Mouse (Mus musculus): ENCODE results near the gene Net1. TPM values are rescaled to one million over a fixed set of nuclear protein-coding genes. Genes with fewer than 3 reads are reported as not detected.
A peak's percentile ranks its signal among the peaks of the same experiment; 100 is the strongest.

Net1 gene
- polyA plus RNA-seq, 1 experiment, result 39.9 TPM

GRCm38 (mm10) chr13:3869901-3870300, 48.1 kb downstream of the Net1 start:
- no peaks in the 10 kb centered on the region for H3K36me3 ChIP-seq (ENCODE audit: control insufficient read depth, insufficient read depth, low read length)
- H3K27ac ChIP-seq (ENCODE audit: insufficient read depth, low read depth, low read length), result no peak overlapping the region
- no peaks in the 10 kb centered on the region for H3K27me3 ChIP-seq (replicated peaks; ENCODE audit: control insufficient read depth, insufficient read depth, low read length)
- no peak for TF ChIP-seq POLR2A (IDR thresholded peaks at IDR 0.05; ENCODE audit: low read depth, low read length)
- no peak for TF ChIP-seq CTCF (conservative IDR thresholded peaks at IDR 0.05; ENCODE audit: insufficient read depth, insufficient read length, low read depth, low read length)
- no peak for DNase-seq
- no peaks in the 10 kb centered on the region for H3K4me1 ChIP-seq (ENCODE audit: control insufficient read depth, insufficient read depth, low read length)
- no peak overlapping the region for H3K4me3 ChIP-seq (ENCODE audit: insufficient read depth, low read depth, low read length)

- Histone ChIP-seq H3K27me3 (replicated peaks; ENCODE audit: control insufficient read depth, insufficient read depth, low read length) (no peaks in the 10 kb centered on the region), H3K36me3 (ENCODE audit: control insufficient read depth, insufficient read depth, low read length) (no peaks in the 10 kb centered on the region), H3K4me3 (ENCODE audit: insufficient read depth, low read depth, low read length) (no peak overlapping the region), H3K4me1 (ENCODE audit: control insufficient read depth, insufficient read depth, low read length) (no peaks in the 10 kb centered on the region), H3K27ac (ENCODE audit: insufficient read depth, low read depth, low read length) (no peak overlapping the region)
- TF ChIP-seq CTCF (conservative IDR thresholded peaks at IDR 0.05; ENCODE audit: insufficient read depth, insufficient read length, low read depth, low read length), result no peak
- TF ChIP-seq POLR2A (IDR thresholded peaks at IDR 0.05; ENCODE audit: low read depth, low read length), result no peak
- WGBS, result 93% methylated on average over 6 of the region's 6 CpGs
- no peak for DNase-seq
Measured at GRCm38 (mm10) chr13:3867158-3867557, 50.9 kb downstream of the Net1 start.

DNA sequence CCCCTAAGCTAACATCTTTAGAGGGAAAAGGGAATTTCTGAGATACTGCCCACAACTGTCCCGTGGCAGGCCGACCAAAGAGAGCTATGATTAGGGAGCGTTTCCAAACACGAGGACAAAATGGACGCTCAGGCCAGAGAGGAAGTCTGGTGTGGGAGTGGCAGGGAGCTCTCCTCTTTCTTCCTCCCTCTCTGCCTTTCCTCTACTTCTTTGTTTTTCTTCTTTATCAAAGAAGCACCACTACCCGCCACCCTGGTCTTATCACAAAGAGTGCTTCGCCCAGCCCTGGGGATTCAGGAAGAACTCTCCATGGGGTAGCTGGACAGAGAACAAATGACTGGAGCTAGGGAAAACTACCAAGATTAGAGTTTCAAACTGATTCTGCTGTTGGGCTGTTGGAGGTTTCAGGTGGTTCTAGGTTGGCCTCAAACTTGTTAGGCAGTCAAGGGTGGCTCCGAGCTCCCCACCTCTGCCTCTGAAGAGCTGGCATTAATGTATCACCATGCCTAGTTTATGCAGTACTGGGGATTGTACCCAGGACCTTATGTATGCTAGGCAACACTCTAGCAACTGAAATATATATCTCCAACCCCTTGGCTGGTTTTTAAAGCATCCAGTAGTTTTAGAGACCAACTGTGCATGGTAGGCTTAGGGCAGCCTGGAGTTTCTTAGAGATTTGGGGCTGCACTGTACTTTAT, 51.5 kb downstream of the Net1 start:
- DNase-seq, result no peak
- Histone ChIP-seq H3K27ac (ENCODE audit: insufficient read depth, low read depth, low read length) (no peak overlapping the region), H3K4me1 (ENCODE audit: control insufficient read depth, insufficient read depth, low read length) (no peaks in the 10 kb centered on the region), H3K36me3 (ENCODE audit: control insufficient read depth, insufficient read depth, low read length) (no peaks in the 10 kb centered on the region), H3K4me3 (ENCODE audit: insufficient read depth, low read depth, low read length) (no peak overlapping the region), H3K27me3 (replicated peaks; ENCODE audit: control insufficient read depth, insufficient read depth, low read length) (no peaks in the 10 kb centered on the region)
- 89% methylated on average over 8 of the region's 8 CpGs for WGBS
- no peak for TF ChIP-seq CTCF (conservative IDR thresholded peaks at IDR 0.05; ENCODE audit: insufficient read depth, insufficient read length, low read depth, low read length)
- TF ChIP-seq POLR2A (IDR thresholded peaks at IDR 0.05; ENCODE audit: low read depth, low read length), result no peak

GRCm38 (mm10) chr13:3865648-3866354, 52.2 kb downstream of the Net1 start:
- H3K4me3 ChIP-seq (ENCODE audit: insufficient read depth, low read depth, low read length), result no peak overlapping the region
- DNase-seq, result peak; percentile 76
- no peaks in the 10 kb centered on the region for H3K36me3 ChIP-seq (ENCODE audit: control insufficient read depth, insufficient read depth, low read length)
- TF ChIP-seq POLR2A (IDR thresholded peaks at IDR 0.05; ENCODE audit: low read depth, low read length) (no peak), CTCF (conservative IDR thresholded peaks at IDR 0.05; ENCODE audit: insufficient read depth, insufficient read length, low read depth, low read length) (no peak)
- 66% methylated on average over 14 of the region's 14 CpGs for WGBS
- H3K4me1 ChIP-seq (ENCODE audit: control insufficient read depth, insufficient read depth, low read length), result no peaks in the 10 kb centered on the region
- H3K27ac ChIP-seq (ENCODE audit: insufficient read depth, low read depth, low read length), result no peak overlapping the region
- no peaks in the 10 kb centered on the region for H3K27me3 ChIP-seq (replicated peaks; ENCODE audit: control insufficient read depth, insufficient read depth, low read length)

DNA sequence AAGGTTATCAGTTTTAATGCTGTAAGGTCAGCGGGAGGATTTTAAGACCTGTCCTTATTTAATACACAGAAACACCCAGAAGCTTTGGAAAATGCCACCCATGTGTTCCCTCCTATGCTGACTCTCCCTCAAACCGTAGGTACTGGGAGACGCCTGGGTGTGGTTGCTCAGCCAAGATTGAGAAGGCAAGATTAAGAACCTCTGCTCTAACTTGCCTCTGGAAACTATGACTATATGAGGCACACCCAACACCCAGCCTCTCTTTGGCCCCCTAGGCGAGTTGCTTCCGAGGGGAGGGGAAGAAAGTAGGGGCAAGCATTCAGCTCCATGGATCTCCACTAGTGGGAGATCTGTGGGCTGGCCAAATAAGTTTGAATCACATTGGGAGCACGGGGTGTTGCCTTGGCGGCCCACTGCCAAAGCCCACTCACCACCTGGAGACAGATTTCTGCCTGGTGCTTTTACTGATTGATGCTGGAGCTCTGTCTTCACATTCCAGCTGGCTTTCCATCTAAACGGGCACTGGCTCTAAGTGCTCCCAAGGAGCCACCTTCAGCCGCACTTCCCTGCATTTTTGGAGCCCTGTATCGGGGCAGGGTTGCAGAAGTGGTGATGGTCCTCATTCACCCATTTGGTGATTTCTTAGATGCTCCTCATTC, 55.0 kb downstream of the Net1 start:
- TF ChIP-seq CTCF (conservative IDR thresholded peaks at IDR 0.05; ENCODE audit: insufficient read depth, insufficient read length, low read depth, low read length), result no peak
- Histone ChIP-seq H3K4me1 (ENCODE audit: control insufficient read depth, insufficient read depth, low read length) (no peaks in the 10 kb centered on the region), H3K27ac (ENCODE audit: insufficient read depth, low read depth, low read length) (no peak overlapping the region), H3K4me3 (ENCODE audit: insufficient read depth, low read depth, low read length) (no peak overlapping the region), H3K27me3 (replicated peaks; ENCODE audit: control insufficient read depth, insufficient read depth, low read length) (no peaks in the 10 kb centered on the region), H3K36me3 (ENCODE audit: control insufficient read depth, insufficient read depth, low read length) (no peaks in the 10 kb centered on the region)
- no peak for DNase-seq
- 90% methylated on average over 10 of the region's 10 CpGs for WGBS

DNA sequence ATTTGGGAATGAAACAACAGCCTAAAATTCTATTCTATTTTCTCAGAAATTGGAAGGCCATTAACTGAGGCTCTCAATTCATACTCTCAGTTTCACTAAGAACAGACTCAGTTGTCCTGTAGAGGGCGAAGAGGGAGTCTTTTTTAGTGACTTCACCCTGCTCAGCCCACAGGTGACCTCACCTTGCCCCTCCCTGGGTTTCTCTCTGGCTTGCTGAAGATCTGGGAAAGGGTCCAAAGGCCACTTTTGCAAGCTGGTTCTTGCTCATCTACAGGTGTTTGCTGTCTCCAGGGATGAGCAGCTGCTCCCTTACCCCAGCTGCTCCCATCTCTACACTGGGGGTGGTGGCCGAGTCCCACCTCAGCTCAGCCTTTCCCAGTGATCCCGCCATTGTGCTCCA, 55.7 kb downstream of the Net1 start:
- peak; percentile 26 for DNase-seq
- no peak overlapping the region for H3K4me3 ChIP-seq (ENCODE audit: insufficient read depth, low read depth, low read length)
- H3K27ac ChIP-seq (ENCODE audit: insufficient read depth, low read depth, low read length), result no peak overlapping the region
- no peak for TF ChIP-seq CTCF (conservative IDR thresholded peaks at IDR 0.05; ENCODE audit: insufficient read depth, insufficient read length, low read depth, low read length)
- TF ChIP-seq POLR2A (IDR thresholded peaks at IDR 0.05; ENCODE audit: low read depth, low read length), result no peak
- 63% methylated on average over 3 of the region's 3 CpGs for WGBS
- H3K27me3 ChIP-seq (replicated peaks; ENCODE audit: control insufficient read depth, insufficient read depth, low read length), result no peaks in the 10 kb centered on the region
- H3K4me1 ChIP-seq (ENCODE audit: control insufficient read depth, insufficient read depth, low read length), result no peaks in the 10 kb centered on the region
- H3K36me3 ChIP-seq (ENCODE audit: control insufficient read depth, insufficient read depth, low read length), result no peaks in the 10 kb centered on the region

DNA sequence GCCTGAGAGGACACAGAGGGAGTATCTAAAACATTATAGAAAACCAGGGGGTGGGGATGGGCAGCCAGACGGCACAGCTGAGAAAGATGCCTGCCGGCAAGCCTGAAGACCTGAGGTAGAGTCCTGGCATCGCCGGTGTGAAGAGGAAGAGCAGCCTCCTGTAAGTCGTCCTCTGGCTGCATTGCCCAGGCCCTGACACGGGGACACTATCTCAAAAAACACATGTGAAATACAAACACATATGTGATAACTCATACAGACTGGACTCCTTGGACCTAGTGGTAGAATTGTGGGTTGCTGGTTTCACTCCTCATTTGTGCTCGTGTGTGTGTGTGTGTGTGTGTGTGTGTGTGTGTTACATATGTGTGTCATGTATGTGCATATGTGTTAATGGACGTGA, 56.8 kb downstream of the Net1 start:
- H3K27ac ChIP-seq (ENCODE audit: insufficient read depth, low read depth, low read length), result no peak overlapping the region
- no peaks in the 10 kb centered on the region for H3K27me3 ChIP-seq (replicated peaks; ENCODE audit: control insufficient read depth, insufficient read depth, low read length)
- H3K4me3 ChIP-seq (ENCODE audit: insufficient read depth, low read depth, low read length), result no peak overlapping the region
- H3K36me3 ChIP-seq (ENCODE audit: control insufficient read depth, insufficient read depth, low read length), result no peaks in the 10 kb centered on the region
- no peak for DNase-seq
- no peaks in the 10 kb centered on the region for H3K4me1 ChIP-seq (ENCODE audit: control insufficient read depth, insufficient read depth, low read length)
- TF ChIP-seq POLR2A (IDR thresholded peaks at IDR 0.05; ENCODE audit: low read depth, low read length) (no peak), CTCF (conservative IDR thresholded peaks at IDR 0.05; ENCODE audit: insufficient read depth, insufficient read length, low read depth, low read length) (no peak)
- 91% methylated on average over 8 of the region's 8 CpGs for WGBS

Measured in kidney, adult 2 months (tissue).